Mouse (Mus musculus) liver, embryonic 14.5 days (tissue): Measurements from ENCODE around the gene Vav3.

ENCODE experiments used
- CTCF ChIP-seq: IDR thresholded peaks from 2 replicates; pipeline ENCODE4 v1.5.1; 2016; ENCODE audit warnings: antibody characterized with exemption, low read depth, control low read depth
- EP300 ChIP-seq: IDR thresholded peaks from 2 replicates; pipeline ENCODE4 v1.6.1; 2016; ENCODE audit warnings: antibody characterized with exemption, low read depth

- TF ChIP-seq CTCF (no peak), EP300 (no peak)
Measured at GRCm38 (mm10) chr3:109528688-109529087, 188.2 kb downstream of the Vav3 start.
